Mouse (Mus musculus): ENCODE measurements around the gene Gal3st2c. TPM values are rescaled to one million over a fixed set of nuclear protein-coding genes. Genes with fewer than 3 reads are reported as not detected.

Gene Gal3st2c
- 1 to 10 TPM in 1 of 2 experiments, under 1 TPM in 1; 0.25 to 1.1 TPM for polyA plus RNA-seq (2017; shearing (Covaris generic))

GRCm38 (mm10) chr1:93990209-93990608, at the start of gene Gal3st2c:
Gene Gal3st2c, plus strand, starts transcription at chr1:93990509.

GRCm38 (mm10) chr1:94020151-94020550, 29.8 kb downstream of the Gal3st2c start, which contains the start of gene Neu4:
Gene Neu4, plus strand, starts transcription at chr1:94020451.

GRCm38 (mm10) chr1:94052373-94052772, 62.1 kb downstream of the Gal3st2c start, which contains the start of gene Pdcd1:
Gene Pdcd1, minus strand, starts transcription at chr1:94052553.

Other genes starting within 250 kb of the Gal3st2c start
- 100 to 1,000 TPM in 1 of 2 experiments, 10 to 100 TPM in 1; 98.7 to 113 TPM for gene Atg4b, start 239.0 kb upstream of the Gal3st2c start, polyA plus RNA-seq (2017; shearing (Covaris generic))
- gene Thap4, start 235.6 kb upstream of the Gal3st2c start, polyA plus RNA-seq (2017; shearing (Covaris generic)): 10 to 100 TPM; 34.1 to 38.9 TPM
- 100 to 1,000 TPM; 121 to 122 TPM for gene Dtymk, start 188.6 kb upstream of the Gal3st2c start, polyA plus RNA-seq (2017; shearing (Covaris generic))
- gene Ing5, start 186.5 kb upstream of the Gal3st2c start, polyA plus RNA-seq (2017; shearing (Covaris generic)): 10 to 100 TPM; 23.0 to 29.4 TPM
- 10 to 100 TPM; 35.7 to 36.7 TPM for gene D2hgdh, start 165.6 kb upstream of the Gal3st2c start, polyA plus RNA-seq (2017; shearing (Covaris generic))
- gene Gal3st2, start 129.2 kb upstream of the Gal3st2c start, polyA plus RNA-seq (2017; shearing (Covaris generic)): under 1 TPM in 1 of 2 experiments, not detected in 1; 0.92 TPM
- under 1 TPM in 1 of 2 experiments, not detected in 1; 0.82 TPM for gene Gal3st2b, start 72.2 kb upstream of the Gal3st2c start, polyA plus RNA-seq (2017; shearing (Covaris generic))
- 1 to 10 TPM in 1 of 2 experiments, under 1 TPM in 1; 0.22 to 1.3 TPM for gene Neu4, start 29.9 kb downstream of the Gal3st2c start, polyA plus RNA-seq (2017; shearing (Covaris generic))
- gene Pdcd1, start 62.0 kb downstream of the Gal3st2c start, polyA plus RNA-seq (2017; shearing (Covaris generic)): 100 to 1,000 TPM in 1 of 2 experiments, 10 to 100 TPM in 1; 69.9 to 220 TPM

All from inflammation-experienced regulatory T-cells (primary cell).